Mouse (Mus musculus) stomach, embryonic 14.5 days (tissue): ENCODE data around the gene Usp37. TPM values are rescaled to one million over a fixed set of nuclear protein-coding genes. Genes with fewer than 3 reads are reported as not detected.
A peak's percentile ranks its signal among the peaks of the same experiment; 100 is the strongest.

Source experiments
- ATAC-seq: fragments of 200-750 bp; cut with Nextera tagmentation; 2 replicates; pipeline ENCODE4 v1.8.0; 2017; ENCODE audit warnings: low read depth, moderate TSS enrichment; ENCODE audit not compliant: insufficient number of reproducible peaks, insufficient read depth, low FRiP score
- H3K27ac ChIP-seq: fragments of 300-500 bp; sonication (generic); 2 replicates; pipeline ENCODE4 v1.5.1; 2014; ENCODE audit warnings: mild to moderate bottlenecking, low read length, moderate library complexity, mixed read lengths
- H3K27me3 ChIP-seq: fragments of 300-500 bp; sonication (generic); 2 replicates; pipeline ENCODE4 v1.6.1; 2014; ENCODE audit warnings: low read length, control low read depth, mixed read lengths; ENCODE audit not compliant: control insufficient read depth, insufficient read depth
- H3K36me3 ChIP-seq: fragments of 300-500 bp; sonication (generic); 2 replicates; pipeline ENCODE4 v1.6.1; 2014; ENCODE audit warnings: mild to moderate bottlenecking, control low read depth, low read length, moderate library complexity, mixed read lengths; ENCODE audit not compliant: control insufficient read depth, insufficient read depth
- H3K4me1 ChIP-seq: fragments of 300-500 bp; sonication (generic); 2 replicates; pipeline ENCODE4 v1.6.1; 2014; ENCODE audit warnings: low read length, control low read depth, mixed read lengths; ENCODE audit not compliant: control insufficient read depth, insufficient read depth
- H3K4me2 ChIP-seq: fragments of 300-500 bp; sonication (generic); replicated peaks from 2 replicates; pipeline ENCODE4 v1.6.1; 2014; ENCODE audit warnings: low read depth, low read length, control low read depth
- H3K4me3 ChIP-seq: fragments of 300-500 bp; sonication (generic); 2 replicates; pipeline ENCODE4 v1.5.1; 2014; ENCODE audit warnings: low read depth, low read length, control low read depth
- H3K9ac ChIP-seq: fragments of 300-500 bp; sonication (generic); replicated peaks from 2 replicates; pipeline ENCODE4 v1.6.1; 2014; ENCODE audit warnings: low read depth, mild to moderate bottlenecking, control low read depth, low read length, moderate library complexity, mixed read lengths
- H3K9me3 ChIP-seq: fragments of 300-500 bp; sonication (generic); 2 replicates; pipeline ENCODE4 v1.6.1; 2016; ENCODE audit warnings: low read depth, low read length, control low read depth; ENCODE audit not compliant: control insufficient read depth
- WGBS: fragments of 180-500 bp; shearing (Covaris S2); extraction: QIAGEN DNeasy Blood & Tissue Kit; methylation state at CpG from one replicate; pipeline ENCODE4 v1.1.7; 2014; 5-methylcytosine and 5-hydroxymethylcytosine counted together
- polyA plus RNA-seq: library from polyadenylated mRNA; unstranded; fragments of >200 nt; fragmentation: Nextera tagmentation; extraction: Ambion mirVana; gene quantifications from 2 replicates; pipeline ENCODE4 v1.2.1, GENCODE M21; 2014

Gene Usp37
- polyA plus RNA-seq, 1 experiment from 2014 or later = 43.0 TPM

GRCm38 (mm10) chr1:74439166-74439876 is 104.8 kb downstream of the Usp37 start:
- 91% methylated on average over 19 of the region's 19 CpGs for WGBS
- Histone ChIP-seq H3K9ac (no peak overlapping the region), H3K27ac (no peak overlapping the region), H3K4me3 (no peak overlapping the region), H3K36me3 (peaks cover 49% of the 10 kb centered on the region), H3K4me1 (no peaks in the 10 kb centered on the region), H3K4me2 (no peak overlapping the region), H3K9me3 (no peaks in the 10 kb centered on the region), H3K27me3 (no peaks in the 10 kb centered on the region)
- no peak for ATAC-seq

- peaks cover 45% of the 10 kb centered on the region for H3K36me3 ChIP-seq
- H3K27me3 ChIP-seq = no peaks in the 10 kb centered on the region
- H3K9ac ChIP-seq = no peak overlapping the region
- H3K4me3 ChIP-seq = no peak overlapping the region
- ATAC-seq = no peak
- H3K4me1 ChIP-seq = no peaks in the 10 kb centered on the region
- no peak overlapping the region for H3K4me2 ChIP-seq
- 53% methylated on average over 8 of the region's 8 CpGs for WGBS
- H3K27ac ChIP-seq = no peak overlapping the region
- no peaks in the 10 kb centered on the region for H3K9me3 ChIP-seq
These were observed 106.2 kb downstream of the Usp37 start for GRCm38 (mm10) chr1:74437702-74438427.

GRCm38 (mm10) chr1:74435563-74435962 is 108.5 kb downstream of the Usp37 start:
- H3K4me3 ChIP-seq = no peak overlapping the region
- no peak overlapping the region for H3K4me2 ChIP-seq
- H3K4me1 ChIP-seq = no peaks in the 10 kb centered on the region
- 71% methylated on average over 6 of the region's 6 CpGs for WGBS
- H3K36me3 ChIP-seq = peaks cover 27% of the 10 kb centered on the region
- H3K9me3 ChIP-seq = no peaks in the 10 kb centered on the region
- H3K9ac ChIP-seq = no peak overlapping the region
- no peak for ATAC-seq
- H3K27ac ChIP-seq = peak overlapping the region; percentile 18; the same call in 1 of the 2 replicates
- no peaks in the 10 kb centered on the region for H3K27me3 ChIP-seq

- Histone ChIP-seq H3K27me3 (no peaks in the 10 kb centered on the region), H3K9me3 (no peaks in the 10 kb centered on the region), H3K4me1 (no peaks in the 10 kb centered on the region), H3K36me3 (peaks cover 23% of the 10 kb centered on the region), H3K4me3 (no peak overlapping the region), H3K27ac (no peak overlapping the region), H3K4me2 (no peak overlapping the region), H3K9ac (no peak overlapping the region)
- 44% methylated on average over 5 of the region's 5 CpGs for WGBS
- no peak for ATAC-seq
These were observed 109.5 kb downstream of the Usp37 start for GRCm38 (mm10) chr1:74434596-74434995.

GRCm38 (mm10) chr1:74433220-74433619 is 110.9 kb downstream of the Usp37 start:
- Histone ChIP-seq H3K36me3 (peaks cover 10% of the 10 kb centered on the region; the same call in 1 of the 2 replicates), H3K4me1 (no peaks in the 10 kb centered on the region), H3K4me3 (no peak overlapping the region), H3K4me2 (no peak overlapping the region), H3K9ac (no peak overlapping the region), H3K27me3 (no peaks in the 10 kb centered on the region), H3K27ac (no peak overlapping the region), H3K9me3 (no peaks in the 10 kb centered on the region)
- 80% methylated on average over 6 of the region's 6 CpGs for WGBS
- no peak for ATAC-seq

GRCm38 (mm10) chr1:74425845-74426244 is 118.2 kb downstream of the Usp37 start:
- H3K4me1 ChIP-seq = peaks cover 4% of the 10 kb centered on the region; the same call in 1 of the 2 replicates
- no peak for ATAC-seq
- no peaks in the 10 kb centered on the region for H3K36me3 ChIP-seq
- 54% methylated on average over 7 of the region's 7 CpGs for WGBS
- no peak overlapping the region for H3K9ac ChIP-seq
- H3K4me2 ChIP-seq = no peak overlapping the region
- no peak overlapping the region for H3K27ac ChIP-seq
- H3K9me3 ChIP-seq = no peaks in the 10 kb centered on the region
- no peaks in the 10 kb centered on the region for H3K27me3 ChIP-seq
- no peak overlapping the region for H3K4me3 ChIP-seq

GRCm38 (mm10) chr1:74423147-74423546 is 120.9 kb downstream of the Usp37 start:
- H3K4me1 ChIP-seq = peaks cover 4% of the 10 kb centered on the region; the same call in 1 of the 2 replicates
- H3K27me3 ChIP-seq = no peaks in the 10 kb centered on the region
- H3K9me3 ChIP-seq = no peaks in the 10 kb centered on the region
- H3K4me2 ChIP-seq = no peak overlapping the region
- no peak overlapping the region for H3K9ac ChIP-seq
- H3K36me3 ChIP-seq = no peaks in the 10 kb centered on the region
- 28% methylated on average over 8 of the region's 8 CpGs for WGBS
- no peak overlapping the region for H3K4me3 ChIP-seq
- ATAC-seq = no peak
- H3K27ac ChIP-seq = no peak overlapping the region

- H3K4me1 ChIP-seq = peaks cover 4% of the 10 kb centered on the region; the same call in 1 of the 2 replicates
- H3K27ac ChIP-seq = no peak overlapping the region
- no peak overlapping the region for H3K4me3 ChIP-seq
- 56% methylated on average over 9 of the region's 9 CpGs for WGBS
- H3K27me3 ChIP-seq = no peaks in the 10 kb centered on the region
- H3K9ac ChIP-seq = no peak overlapping the region
- ATAC-seq = no peak
- H3K9me3 ChIP-seq = no peaks in the 10 kb centered on the region
- H3K36me3 ChIP-seq = no peaks in the 10 kb centered on the region
- no peak overlapping the region for H3K4me2 ChIP-seq
These were observed 124.7 kb downstream of the Usp37 start for GRCm38 (mm10) chr1:74419440-74419794.
